Mouse (Mus musculus): ENCODE results near the gene Svbp.

GRCm38 (mm10) chr4:119167663-119168062 is 27.4 kb upstream of the Svbp start:
- TF ChIP-seq GATA1 (IDR thresholded peaks at IDR 0.05; ENCODE audit: borderline replicate concordance, low read length) (no peak), FLI1 (IDR thresholded peaks at IDR 0.05; ENCODE audit: low read length) (no peak)
